Mouse (Mus musculus) T-helper 1 cell (primary cell): ENCODE measurements at regions not wholly inside any gene's neighbourhood (a gene's known extent, or its start where the extent isn't known, plus 50 kb on each side); places are given as distances from the start of the nearest gene placed in this dataset.
"Not testable (repeated sequence)": the region's sequence is repeated elsewhere in the genome, so short reads cannot be mapped to it uniquely, and the experiment has no call there.

ENCODE experiments used
- in situ Hi-C: fragments of 300-600 bp; cut with MboI, MseI; formaldehyde crosslinking; loops from one replicate; pipeline ENCODE4 v1.15.1; 2025; ENCODE audit warnings: high pct_unique_total_duplicates

- in situ Hi-C loops = no loop called here
These were observed 213.7 kb downstream of the Macc1 start for GRCm38 (mm10) chr12:119527760-119528159.

- in situ Hi-C loops = not testable (repeated sequence)
These were observed 234.3 kb downstream of the Macc1 start for GRCm38 (mm10) chr12:119548376-119548775.

- in situ Hi-C loops = no loop called here
These were observed 262.6 kb downstream of the Macc1 start for GRCm38 (mm10) chr12:119576690-119577089.

GRCm38 (mm10) chr12:119577280-119577679, 263.2 kb downstream of the Macc1 start:
- in situ Hi-C loops = no loop called here

- in situ Hi-C loops = loop anchor here (25.0 kb wide), 1 partner anchor 1489 kb away; no protein-coding TSS in a partner anchor
These were observed 287.3 kb downstream of the Macc1 start for GRCm38 (mm10) chr12:119601361-119601760.

- in situ Hi-C loops = loop anchor here (25.0 kb wide), 1 partner anchor 1512 kb away; no protein-coding TSS in a partner anchor
These were observed 310.2 kb downstream of the Macc1 start for GRCm38 (mm10) chr12:119624238-119624637.

- in situ Hi-C loops = no loop called here
These were observed 290.3 kb upstream of the Tmem196 start for GRCm38 (mm10) chr12:119655366-119655765.
